Mouse (Mus musculus) liver, postnatal 0 days (tissue): ENCODE results near the gene Tacc2.

ENCODE experiments used
- CTCF ChIP-seq: sonication (generic); IDR thresholded peaks from 2 replicates; pipeline ENCODE4 v1.5.1; 2016; ENCODE audit warnings: antibody characterized with exemption, low read depth
- EP300 ChIP-seq: IDR thresholded peaks from 2 replicates; pipeline ENCODE4 v1.6.1; 2016; ENCODE audit warnings: antibody characterized with exemption, low read depth, mild to moderate bottlenecking

DNA sequence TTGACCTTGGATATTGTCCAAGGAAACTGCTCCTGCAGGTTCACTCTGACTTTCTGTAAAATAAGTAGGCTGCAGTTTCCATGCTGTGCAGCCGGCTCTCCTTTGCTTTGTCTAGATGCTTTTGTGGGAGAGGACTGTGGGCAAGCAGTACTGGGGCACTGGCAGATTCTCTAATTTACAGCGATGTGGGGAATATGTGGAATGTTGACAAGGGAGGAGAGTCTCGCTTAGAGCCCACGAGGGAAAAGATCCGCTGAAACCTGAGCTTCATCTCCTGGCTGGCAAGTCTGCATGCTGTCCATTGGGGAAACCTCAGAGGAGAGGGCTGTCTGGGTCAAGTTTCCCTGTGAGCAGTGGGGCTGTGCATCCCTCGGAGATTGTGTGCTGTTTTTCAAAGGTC is 60.6 kb downstream of the Tacc2 start:
- TF ChIP-seq CTCF (no peak), EP300 (no peak)
